Mouse (Mus musculus): ENCODE results near the gene Plod3. TPM values are rescaled to one million over a fixed set of nuclear protein-coding genes. Genes with fewer than 3 reads are reported as not detected.
A peak's percentile ranks its signal among the peaks of the same experiment; 100 is the strongest.

The Plod3 gene
- total and polyA plus RNA-seq, 2 experiments from 2014 or later = 21.7 to 37.1 TPM

- Histone ChIP-seq H3K4me3 (ENCODE audit: low read depth, low read length) (no peak overlapping the region), H3K4me1 (ENCODE audit: control insufficient read depth, insufficient read depth) (peaks cover 22% of the 10 kb centered on the region; the same call in 1 of the 2 replicates)
These were observed 21.6 kb upstream of the Plod3 start for GRCm38 (mm10) chr5:136965210-136965609.

DNA sequence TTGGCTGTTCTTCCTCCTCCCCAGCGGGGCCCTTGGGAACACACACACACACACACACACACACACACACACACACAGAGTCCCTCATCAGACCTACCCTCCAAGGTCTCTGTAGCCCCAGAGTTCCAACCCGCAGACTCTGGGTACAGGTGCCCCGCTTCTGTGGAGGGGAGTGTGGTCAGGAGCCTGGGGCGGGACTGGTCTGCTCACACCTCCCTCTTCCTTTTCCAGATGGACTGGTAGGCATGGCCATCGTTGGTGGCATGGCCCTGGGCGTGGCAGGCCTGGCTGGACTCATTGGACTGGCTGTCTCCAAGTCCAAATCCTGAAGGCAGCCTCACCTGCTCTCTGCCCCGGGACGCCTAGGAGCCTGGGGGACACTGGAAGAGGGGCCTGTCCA, 21.1 kb upstream of the Plod3 start:
- 81% methylated on average over 7 of the region's 8 CpGs for WGBS
- no peak for ATAC-seq (ENCODE audit: insufficient read depth, low read depth)
- Histone ChIP-seq H3K27ac (ENCODE audit: low read depth) (peak overlapping the region; percentile 85), H3K4me3 (ENCODE audit: low read depth, low read length) (no peak overlapping the region), H3K9me3 (replicated peaks; ENCODE audit: control insufficient read depth, low read length) (no peaks in the 10 kb centered on the region), H3K4me1 (ENCODE audit: control insufficient read depth, insufficient read depth) (peaks cover 22% of the 10 kb centered on the region; the same call in 1 of the 2 replicates), H3K4me2 (ENCODE audit: low read depth, low read length) (no peak overlapping the region), H3K27me3 (ENCODE audit: control insufficient read depth, insufficient read depth, low read length) (no peaks in the 10 kb centered on the region), H3K36me3 (replicated peaks; ENCODE audit: control insufficient read depth, insufficient read depth, low read length) (peaks cover 34% of the 10 kb centered on the region), H3K9ac (replicated peaks; ENCODE audit: low read depth, low read length) (no peak overlapping the region)
- no peak for TF ChIP-seq CTCF (IDR thresholded peaks at IDR 0.05; ENCODE audit: low read depth)
- no peak for TF ChIP-seq EP300 (IDR thresholded peaks at IDR 0.05; ENCODE audit: low read depth)
- DNase-seq (ENCODE audit: low spot score) = no peak

More at GRCm38 (mm10) chr5:136965210-136965609, 21.6 kb upstream of the Plod3 start:
- Histone ChIP-seq H3K9ac (replicated peaks; ENCODE audit: low read depth, low read length) (no peak overlapping the region), H3K36me3 (replicated peaks; ENCODE audit: control insufficient read depth, insufficient read depth, low read length) (peaks cover 34% of the 10 kb centered on the region), H3K27me3 (ENCODE audit: control insufficient read depth, insufficient read depth, low read length) (no peaks in the 10 kb centered on the region), H3K9me3 (replicated peaks; ENCODE audit: control insufficient read depth, low read length) (no peaks in the 10 kb centered on the region), H3K4me2 (ENCODE audit: low read depth, low read length) (no peak overlapping the region), H3K27ac (ENCODE audit: low read depth) (peak overlapping the region; percentile 85; the same call in 1 of the 2 replicates)
- WGBS = 63% methylated on average over 9 of the region's 9 CpGs
- ATAC-seq (ENCODE audit: insufficient read depth, low read depth) (no peak), DNase-seq (ENCODE audit: low spot score) (no peak)
- TF ChIP-seq CTCF (IDR thresholded peaks at IDR 0.05; ENCODE audit: low read depth) = no peak
- TF ChIP-seq EP300 (IDR thresholded peaks at IDR 0.05; ENCODE audit: low read depth) = no peak

DNA sequence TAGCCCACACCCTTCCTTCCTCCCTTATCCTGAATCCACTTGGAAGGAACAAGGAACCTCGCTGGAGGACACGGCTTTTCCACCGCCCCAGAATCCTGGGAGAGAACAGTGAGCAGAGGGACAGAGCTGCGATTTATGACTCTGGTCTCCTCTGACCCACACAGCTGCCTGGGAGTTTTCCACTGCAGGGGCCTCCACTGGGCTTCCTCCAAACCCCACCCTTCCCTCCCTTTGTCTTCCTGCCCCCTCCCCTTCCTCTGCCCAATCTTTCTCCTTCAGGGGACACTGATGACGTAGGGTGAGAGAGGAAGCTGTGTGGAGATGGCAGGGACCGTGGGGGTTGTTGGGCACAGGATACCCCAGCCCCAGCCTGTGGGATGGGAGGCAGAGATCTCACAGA, 20.5 kb upstream of the Plod3 start, which contains the start of gene Cldn15:
Gene Cldn15, plus strand, starts transcription at position 286 of the 400 bp plus-strand sequence.
- H3K4me3 ChIP-seq (ENCODE audit: low read depth, low read length) = no peak within 1 kb of the TSS
- H3K27ac ChIP-seq (ENCODE audit: low read depth) = peak within 1 kb of the TSS; percentile 85
- no peaks in the 10 kb centered on the region for H3K27me3 ChIP-seq (ENCODE audit: control insufficient read depth, insufficient read depth, low read length)
- H3K36me3 ChIP-seq (replicated peaks; ENCODE audit: control insufficient read depth, insufficient read depth, low read length) = peaks cover 34% of the 10 kb centered on the region
- TF ChIP-seq CTCF (IDR thresholded peaks at IDR 0.05; ENCODE audit: low read depth) (no peak), EP300 (IDR thresholded peaks at IDR 0.05; ENCODE audit: low read depth) (peak; percentile 88; the same call in 1 of the 2 replicates)
- H3K4me2 ChIP-seq (ENCODE audit: low read depth, low read length) = 0 out of 2 replicates have a peak within 1 kb of the TSS, but pooled peaks have one; percentile 9
- peaks cover 22% of the 10 kb centered on the region; the same call in 1 of the 2 replicates for H3K4me1 ChIP-seq (ENCODE audit: control insufficient read depth, insufficient read depth)
- 55% methylated on average over 6 of the region's 6 CpGs for WGBS
- peak; percentile 80 for DNase-seq (ENCODE audit: low spot score)
- peak within 1 kb of the TSS; percentile 30; the same call in 1 of the 2 replicates for H3K9ac ChIP-seq (replicated peaks; ENCODE audit: low read depth, low read length)
- ATAC-seq (ENCODE audit: insufficient read depth, low read depth) = peak; percentile 11; the same call in 1 of the 2 replicates
- H3K9me3 ChIP-seq (replicated peaks; ENCODE audit: control insufficient read depth, low read length) = no peaks in the 10 kb centered on the region

- Histone ChIP-seq H3K9ac (replicated peaks; ENCODE audit: low read depth, low read length) (peak overlapping the region; percentile 30; the same call in 1 of the 2 replicates), H3K27ac (ENCODE audit: low read depth) (peak overlapping the region; percentile 85), H3K36me3 (replicated peaks; ENCODE audit: control insufficient read depth, insufficient read depth, low read length) (peaks cover 34% of the 10 kb centered on the region), H3K27me3 (ENCODE audit: control insufficient read depth, insufficient read depth, low read length) (no peaks in the 10 kb centered on the region), H3K9me3 (replicated peaks; ENCODE audit: control insufficient read depth, low read length) (no peaks in the 10 kb centered on the region), H3K4me2 (ENCODE audit: low read depth, low read length) (no peak overlapping the region), H3K4me3 (ENCODE audit: low read depth, low read length) (no peak overlapping the region), H3K4me1 (ENCODE audit: control insufficient read depth, insufficient read depth) (peaks cover 22% of the 10 kb centered on the region; the same call in 1 of the 2 replicates)
- 77% methylated on average over 4 of the region's 4 CpGs for WGBS
- ATAC-seq (ENCODE audit: insufficient read depth, low read depth) = no peak
- TF ChIP-seq CTCF (IDR thresholded peaks at IDR 0.05; ENCODE audit: low read depth) = no peak
- TF ChIP-seq EP300 (IDR thresholded peaks at IDR 0.05; ENCODE audit: low read depth) = no peak
- DNase-seq (ENCODE audit: low spot score) = no peak
These were observed 19.9 kb upstream of the Plod3 start for GRCm38 (mm10) chr5:136966861-136967455.

GRCm38 (mm10) chr5:136967592-136967991, 19.2 kb upstream of the Plod3 start:
- Histone ChIP-seq H3K9ac (replicated peaks; ENCODE audit: low read depth, low read length) (no peak overlapping the region), H3K27me3 (ENCODE audit: control insufficient read depth, insufficient read depth, low read length) (no peaks in the 10 kb centered on the region)
- peak; percentile 54 for ATAC-seq (ENCODE audit: insufficient read depth, low read depth)

More at GRCm38 (mm10) chr5:136967592-136967991, 19.2 kb upstream of the Plod3 start:
- peaks cover 34% of the 10 kb centered on the region for H3K36me3 ChIP-seq (replicated peaks; ENCODE audit: control insufficient read depth, insufficient read depth, low read length)
- no peak overlapping the region for H3K4me3 ChIP-seq (ENCODE audit: low read depth, low read length)
- peak overlapping the region; percentile 85 for H3K27ac ChIP-seq (ENCODE audit: low read depth)
- H3K4me2 ChIP-seq (ENCODE audit: low read depth, low read length) = peak overlapping the region; percentile 34
- TF ChIP-seq EP300 (IDR thresholded peaks at IDR 0.05; ENCODE audit: low read depth) (0 out of 2 replicates have a peak, but pooled peaks have one; percentile 20), CTCF (IDR thresholded peaks at IDR 0.05; ENCODE audit: low read depth) (no peak)
- 43% methylated on average over 10 of the region's 10 CpGs for WGBS
- H3K4me1 ChIP-seq (ENCODE audit: control insufficient read depth, insufficient read depth) = peaks cover 22% of the 10 kb centered on the region; the same call in 1 of the 2 replicates
- DNase-seq (ENCODE audit: low spot score) = peak; percentile 65
- no peaks in the 10 kb centered on the region for H3K9me3 ChIP-seq (replicated peaks; ENCODE audit: control insufficient read depth, low read length)

Measured in heart, postnatal 0 days (tissue).